Mouse (Mus musculus) 416B (cell line): ENCODE measurements around the gene Gimap4.

ENCODE experiments used
- DNase-seq: peaks from one replicate; pipeline ENCODE4 v3.0.0; 2011; ENCODE audit warnings: low read depth

Gimap4 gene

GRCm38 (mm10) chr6:48700251-48701075, 16.1 kb downstream of the Gimap4 start:
- peak; percentile 56 for DNase-seq

- DNase-seq: no peak
These were observed 17.8 kb downstream of the Gimap4 start for GRCm38 (mm10) chr6:48702146-48702545.

- no peak for DNase-seq
These were observed 18.3 kb downstream of the Gimap4 start for GRCm38 (mm10) chr6:48702601-48703000.

GRCm38 (mm10) chr6:48704146-48704545, 19.8 kb downstream of the Gimap4 start:
- no peak for DNase-seq

- no peak for DNase-seq
These were observed 21.8 kb downstream of the Gimap4 start for GRCm38 (mm10) chr6:48706130-48706529.

GRCm38 (mm10) chr6:48718455-48718854, 34.1 kb downstream of the Gimap4 start, which contains the start of the genes Gm28053 and Gimap7:
TSS of gene Gm28053 (plus strand) at chr6:48718607.
TSS of gene Gimap7 (plus strand) at chr6:48718621.
- DNase-seq: no peak

GRCm38 (mm10) chr6:48720326-48720725, 36.0 kb downstream of the Gimap4 start:
- DNase-seq: no peak

- no peak for DNase-seq
These were observed 39.1 kb downstream of the Gimap4 start for GRCm38 (mm10) chr6:48723468-48723867.

GRCm38 (mm10) chr6:48725476-48725875, 41.1 kb downstream of the Gimap4 start:
- DNase-seq: peak; percentile 17

GRCm38 (mm10) chr6:48727761-48728160, 43.4 kb downstream of the Gimap4 start:
- no peak for DNase-seq

GRCm38 (mm10) chr6:48732864-48733304, 48.5 kb downstream of the Gimap4 start:
- DNase-seq: peak; percentile 55

- no peak for DNase-seq
These were observed 49.3 kb downstream of the Gimap4 start for GRCm38 (mm10) chr6:48733660-48734059.

GRCm38 (mm10) chr6:48737053-48737452, 52.7 kb downstream of the Gimap4 start:
- peak; percentile 70 for DNase-seq

- DNase-seq: no peak
These were observed 53.3 kb downstream of the Gimap4 start for GRCm38 (mm10) chr6:48737688-48738087.

GRCm38 (mm10) chr6:48738961-48739779, 54.8 kb downstream of the Gimap4 start, which contains the start of gene Gimap1:
TSS of gene Gimap1 (plus strand) at chr6:48739054.
- DNase-seq: peak; percentile 85

- DNase-seq: no peak
These were observed 55.4 kb downstream of the Gimap4 start for GRCm38 (mm10) chr6:48739780-48740055.

GRCm38 (mm10) chr6:48740501-48741169, 56.3 kb downstream of the Gimap4 start:
- no peak for DNase-seq

- no peak for DNase-seq
These were observed 56.9 kb downstream of the Gimap4 start for GRCm38 (mm10) chr6:48741273-48741672.
